In the genomic region with DNA sequence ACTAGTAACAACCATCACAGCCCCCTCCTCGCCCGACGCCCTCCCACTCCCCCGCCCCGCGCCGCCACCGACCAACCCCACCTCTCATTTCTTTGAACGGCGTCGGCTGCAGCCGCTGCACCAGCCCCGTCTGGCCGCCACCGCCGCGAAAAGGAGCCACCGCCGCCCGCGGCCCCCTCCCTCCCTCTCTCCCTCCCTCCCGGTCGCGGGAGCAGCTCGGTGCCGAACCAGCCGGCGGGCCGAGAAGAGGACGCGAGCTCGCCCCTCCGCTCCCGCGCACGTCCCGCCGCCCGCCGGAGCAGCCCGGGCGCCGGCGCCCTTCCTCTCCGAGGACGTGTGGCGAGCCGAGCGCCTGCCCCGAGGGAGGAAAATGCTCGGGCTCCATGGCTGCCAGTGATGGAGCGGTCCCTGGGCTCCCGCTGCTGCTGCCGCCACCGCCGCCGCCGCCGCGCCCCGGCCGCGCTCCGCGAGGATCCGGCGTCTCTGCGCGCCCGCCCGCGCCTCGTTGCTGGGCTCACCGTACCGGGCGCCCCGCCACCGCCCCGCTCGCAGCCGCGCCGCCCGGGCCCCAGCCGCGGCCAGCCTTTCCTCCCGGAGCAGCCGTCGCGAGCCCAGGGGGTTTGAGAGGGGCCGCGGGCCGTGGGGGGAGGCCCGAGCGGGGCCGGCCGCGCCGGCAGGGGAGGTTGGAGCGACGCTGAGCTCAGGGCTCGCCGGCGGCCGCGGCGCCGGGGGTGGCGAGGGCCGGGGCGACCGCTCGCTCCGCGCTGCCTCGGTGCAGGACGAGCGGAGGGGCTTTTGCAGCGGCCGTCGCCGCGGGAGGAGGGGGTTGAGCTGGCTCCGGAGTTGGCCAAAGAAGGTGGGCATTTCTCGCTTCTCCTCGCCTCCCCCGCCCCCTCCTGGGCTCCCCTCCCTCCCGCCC, we compare ENCODE assay signal across 7 mouse cellular contexts. TPM values are rescaled to one million over a fixed set of nuclear protein-coding genes. Genes with fewer than 3 reads are reported as not detected.
DNase-seq lines count a peak whose midpoint lies in the region; ATAC-seq and TF ChIP-seq lines count a peak whose summit lies in the region.

A gene (plus strand): TSS at position 100 of the 919 bp plus-strand sequence.

- ATAC-seq in heart, embryonic 13.5 days (ENCODE audit: extremely low read depth, insufficient number of reproducible peaks, low FRiP score, low TSS enrichment), result peak; percentile 12; the same call in 1 of the 2 replicates
- peak; percentile 23 for ATAC-seq in liver, embryonic 16.5 days (ENCODE audit: low read depth)

- peak within 1 kb of the TSS; percentile 96 for H3K4me2 ChIP-seq in heart, embryonic 13.5 days
- peak within 1 kb of the TSS; percentile 80 for H3K4me2 ChIP-seq in liver, embryonic 16.5 days (ENCODE audit: low read depth, low read length)

- TF ChIP-seq CTCF in small intestine, adult 2 months (IDR thresholded peaks at IDR 0.05; ENCODE audit: extremely low read depth, insufficient read length, insufficient replicate concordance, low read depth, low read length), result no peak

- H3K9ac ChIP-seq in heart, embryonic 13.5 days, result peak within 1 kb of the TSS; percentile 100
- peak within 1 kb of the TSS; percentile 60 for H3K9ac ChIP-seq in liver, embryonic 16.5 days (ENCODE audit: low read depth, low read length)

- H3K9me3 ChIP-seq in forebrain, embryonic 10.5 days, result no peaks in the 10 kb centered on the region
- H3K9me3 ChIP-seq in heart, embryonic 13.5 days, result no peaks in the 10 kb centered on the region
- no peaks in the 10 kb centered on the region for H3K9me3 ChIP-seq in liver, embryonic 16.5 days (replicated peaks; ENCODE audit: control insufficient read depth, low read length)

- peak within 1 kb of the TSS; percentile 93 for H3K4me3 ChIP-seq in forebrain, embryonic 10.5 days
- H3K4me3 ChIP-seq in heart, embryonic 13.5 days, result peak within 1 kb of the TSS; percentile 94
- H3K4me3 ChIP-seq in liver, embryonic 16.5 days (ENCODE audit: low read depth, low read length), result peak within 1 kb of the TSS; percentile 65
- H3K4me3 ChIP-seq in small intestine, adult 2 months (ENCODE audit: low read depth, low read length), result peak within 1 kb of the TSS; percentile 68

- TF ChIP-seq POLR2A in small intestine, adult 2 months (IDR thresholded peaks at IDR 0.05; ENCODE audit: low read depth, low read length), result no peak

- H3K36me3 ChIP-seq in forebrain, embryonic 10.5 days (replicated peaks), result peaks cover 38% of the 10 kb centered on the region
- H3K36me3 ChIP-seq in heart, embryonic 13.5 days, result peaks cover 27% of the 10 kb centered on the region
- H3K36me3 ChIP-seq in liver, embryonic 16.5 days (ENCODE audit: control insufficient read depth, insufficient read depth), result no peaks in the 10 kb centered on the region
- H3K36me3 ChIP-seq in small intestine, adult 2 months (ENCODE audit: control insufficient read depth, insufficient read depth, low read length), result no peaks in the 10 kb centered on the region

- H3K4me1 ChIP-seq in forebrain, embryonic 10.5 days, result peaks cover 65% of the 10 kb centered on the region
- H3K4me1 ChIP-seq in heart, embryonic 13.5 days, result peaks cover 42% of the 10 kb centered on the region
- no peaks in the 10 kb centered on the region; the same call in 1 of the 2 replicates for H3K4me1 ChIP-seq in liver, embryonic 16.5 days (ENCODE audit: control insufficient read depth, low read depth, low read length)
- H3K4me1 ChIP-seq in small intestine, adult 2 months (ENCODE audit: control insufficient read depth, insufficient read depth, insufficient read length, low read length), result peaks cover 11% of the 10 kb centered on the region

- no peaks in the 10 kb centered on the region for H3K27me3 ChIP-seq in forebrain, embryonic 10.5 days (ENCODE audit: poor library complexity, severe bottlenecking)
- no peaks in the 10 kb centered on the region for H3K27me3 ChIP-seq in heart, embryonic 13.5 days (replicated peaks)
- H3K27me3 ChIP-seq in liver, embryonic 16.5 days (ENCODE audit: control insufficient read depth, insufficient read depth, low read depth, low read length), result peaks cover 37% of the 10 kb centered on the region
- H3K27me3 ChIP-seq in small intestine, adult 2 months (ENCODE audit: control insufficient read depth, insufficient read depth, low read length), result peaks cover 2% of the 10 kb centered on the region; the same call in 1 of the 2 replicates

- under 1% methylated on average over 101 of the region's 128 CpGs for WGBS in forebrain, embryonic 10.5 days
- WGBS in heart, embryonic 13.5 days, result under 1% methylated on average over 93 of the region's 128 CpGs
- WGBS in liver, embryonic 16.5 days (ENCODE audit: insufficient replicate concordance), result under 1% methylated on average over 67 of the region's 128 CpGs
- WGBS in small intestine, adult 2 months, result 1% methylated on average over 111 of the region's 128 CpGs

- H3K27ac ChIP-seq in forebrain, embryonic 10.5 days, result peak within 1 kb of the TSS; percentile 99
- peak within 1 kb of the TSS; percentile 99 for H3K27ac ChIP-seq in heart, embryonic 13.5 days (replicated peaks)
- H3K27ac ChIP-seq in liver, embryonic 16.5 days (ENCODE audit: low read length), result 0 out of 2 replicates have a peak within 1 kb of the TSS, but pooled peaks have one; percentile 10
- H3K27ac ChIP-seq in small intestine, adult 2 months (ENCODE audit: insufficient read depth, low read depth, low read length), result peak within 1 kb of the TSS; percentile 44

- DNase-seq in MN1 (ENCODE audit: low spot score), result peak; percentile 44
- DNase-seq in adrenal gland, postnatal 10 days, result no peak
- DNase-seq in forebrain, embryonic 10.5 days (ENCODE audit: extremely low spot score, low spot score), result no peak
- peak; percentile 57 for DNase-seq in kidney, postnatal 10 days

RNA-seq across cellular contexts. Expression of the gene that starts here (rescaled TPM):
- 100 to 1,000 TPM; 737 to 939 TPM for total RNA-seq in adrenal gland, postnatal 10 days (2021)
- 256 and 273 TPM in 2 replicates for polyA plus RNA-seq in forebrain, embryonic 10.5 days (2016; fragmentation: Nextera tagmentation; extraction: Ambion mirVana)
- 332 and 334 TPM in 2 replicates for polyA plus RNA-seq in heart, embryonic 13.5 days (2015; fragmentation: Nextera tagmentation; extraction: Ambion mirVana)
- polyA plus RNA-seq in liver, embryonic 16.5 days (2015; fragmentation: Nextera tagmentation; extraction: Ambion mirVana), result 114 and 122 TPM in 2 replicates
- 121 and 254 TPM in 2 replicates for polyA plus RNA-seq in small intestine, adult 2 months (2012; rRNA removed)

Comparison
In these comparisons a context has a peak if more than half of its experiments do, and no peak if none do; other contexts are left out.
1. DNase-seq: peak in MN1 (single experiment) and kidney, postnatal 10 days (single experiment); none in adrenal gland, postnatal 10 days (single experiment) and forebrain, embryonic 10.5 days (single experiment).
2. H3K27ac ChIP-seq: peak in every context shown above with its lines; median percentile 99 in forebrain, embryonic 10.5 days; 99 in heart, embryonic 13.5 days; 44 in small intestine, adult 2 months; 10 in liver, embryonic 16.5 days.
3. Peak in every context shown above with its lines, with median percentiles within 50 percentile points of each other: H3K4me3 ChIP-seq.